Mouse (Mus musculus): ENCODE data around the gene Fam171a2. TPM values are rescaled to one million over a fixed set of nuclear protein-coding genes. Genes with fewer than 3 reads are reported as not detected.

Gene Fam171a2
- total RNA-seq (2021), result 1 to 10 TPM in 1 of 2 experiments, under 1 TPM in 1; 0.62 to 1.1 TPM
- long read RNA-seq, experiment 1, partial matches to known transcripts, result 0 of 2 reads
- long read RNA-seq, experiment 1, other reads (novel, unspliced or antisense), result 1 of 2 reads
- long read RNA-seq, experiment 2, result 0 reads

DNA sequence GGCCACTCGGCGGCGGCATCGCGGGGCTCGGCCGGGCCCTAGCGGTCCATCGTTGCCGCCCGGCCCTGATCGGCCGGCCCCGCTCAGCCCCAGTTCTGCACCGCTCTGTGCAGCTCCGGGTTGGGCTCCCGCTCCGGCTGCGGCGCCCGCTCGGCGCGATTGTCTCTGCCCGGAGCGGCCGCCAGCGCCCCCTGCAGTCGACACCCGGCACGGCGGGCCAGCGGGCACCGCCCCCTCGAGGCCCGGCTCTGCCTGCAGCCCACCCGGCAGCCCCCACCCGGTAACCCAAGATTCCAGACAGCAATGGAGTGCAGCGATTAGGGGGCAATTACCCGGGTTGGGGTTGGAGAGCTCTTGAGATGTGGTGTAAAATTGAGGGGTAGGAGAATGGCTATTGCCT, at the start of gene Fam171a2:
Gene Fam171a2 (minus strand): TSS at position 186 of the 400 bp plus-strand sequence.
- peak; percentile 43 for DNase-seq (ENCODE audit: low spot score)

DNA sequence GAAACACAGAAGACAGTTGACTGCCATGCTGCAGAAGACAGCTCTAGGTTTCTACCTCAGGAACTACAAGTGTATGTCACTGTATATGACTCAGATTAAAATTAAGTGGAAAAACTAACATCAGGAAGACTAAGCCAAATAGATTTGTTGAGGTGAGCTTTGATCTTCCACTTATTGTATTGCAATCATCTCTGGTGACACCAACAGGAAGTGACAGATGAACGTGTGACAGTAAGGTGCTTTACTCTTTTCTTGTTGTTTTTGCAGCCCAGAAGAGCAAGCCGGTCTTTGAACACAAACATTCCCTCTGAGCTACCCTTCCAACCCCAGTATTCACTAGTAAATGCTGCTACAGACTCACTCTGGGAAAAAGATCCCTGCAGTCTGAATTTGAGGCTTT, 49.2 kb upstream of the Fam171a2 start:
- no peak for DNase-seq (ENCODE audit: low spot score)

GRCm38 (mm10) chr11:102496206-102496605, 48.7 kb upstream of the Fam171a2 start:
- DNase-seq (ENCODE audit: low spot score), result peak; percentile 39

DNA sequence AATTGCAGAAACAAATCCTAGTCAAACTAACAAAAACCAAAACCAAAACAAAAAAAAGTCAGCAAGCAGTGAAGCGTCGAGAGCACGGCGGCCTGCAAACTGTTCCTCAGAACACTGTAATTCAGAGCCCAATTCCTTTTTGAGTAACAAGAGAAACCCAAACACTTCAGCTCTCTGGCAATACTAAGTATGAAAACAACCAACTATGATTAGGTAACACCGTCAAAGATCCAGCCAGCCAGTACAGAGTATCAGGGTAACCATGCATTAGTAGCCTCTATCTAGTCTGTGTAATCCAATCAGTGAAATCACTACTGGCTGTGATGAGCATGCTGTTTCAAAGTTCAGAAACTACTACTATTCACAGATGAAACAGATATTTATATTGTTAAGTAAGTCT, 48.3 kb upstream of the Fam171a2 start:
- peak; percentile 30 for DNase-seq (ENCODE audit: low spot score)

GRCm38 (mm10) chr11:102495114-102495513, 47.6 kb upstream of the Fam171a2 start:
- no peak for DNase-seq (ENCODE audit: low spot score)

GRCm38 (mm10) chr11:102494063-102494650, 46.7 kb upstream of the Fam171a2 start:
- DNase-seq (ENCODE audit: low spot score), result no peak

DNA sequence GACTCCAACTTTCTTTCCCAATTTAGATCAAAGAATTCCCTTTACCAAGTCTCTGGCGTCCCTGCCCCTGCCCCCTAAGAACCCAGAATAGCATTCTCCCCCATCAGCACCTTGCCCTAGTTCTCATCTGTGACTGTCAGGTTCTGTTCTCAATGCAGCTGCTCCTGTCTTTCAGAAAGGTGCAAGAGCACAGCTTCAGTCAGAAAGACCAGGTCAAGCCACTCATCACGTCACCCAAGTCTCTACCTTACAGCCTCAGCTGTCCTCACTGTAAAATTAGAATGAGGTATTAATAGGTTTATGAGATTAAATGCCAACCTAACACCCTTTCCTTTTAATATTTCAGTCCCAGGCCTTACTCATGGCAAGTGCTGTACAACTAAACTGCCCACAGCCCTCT, 45.8 kb upstream of the Fam171a2 start:
- DNase-seq (ENCODE audit: low spot score), result peak; percentile 80

- no peak for DNase-seq (ENCODE audit: low spot score)
These were observed 40.4 kb upstream of the Fam171a2 start for GRCm38 (mm10) chr11:102487901-102488300.

DNA sequence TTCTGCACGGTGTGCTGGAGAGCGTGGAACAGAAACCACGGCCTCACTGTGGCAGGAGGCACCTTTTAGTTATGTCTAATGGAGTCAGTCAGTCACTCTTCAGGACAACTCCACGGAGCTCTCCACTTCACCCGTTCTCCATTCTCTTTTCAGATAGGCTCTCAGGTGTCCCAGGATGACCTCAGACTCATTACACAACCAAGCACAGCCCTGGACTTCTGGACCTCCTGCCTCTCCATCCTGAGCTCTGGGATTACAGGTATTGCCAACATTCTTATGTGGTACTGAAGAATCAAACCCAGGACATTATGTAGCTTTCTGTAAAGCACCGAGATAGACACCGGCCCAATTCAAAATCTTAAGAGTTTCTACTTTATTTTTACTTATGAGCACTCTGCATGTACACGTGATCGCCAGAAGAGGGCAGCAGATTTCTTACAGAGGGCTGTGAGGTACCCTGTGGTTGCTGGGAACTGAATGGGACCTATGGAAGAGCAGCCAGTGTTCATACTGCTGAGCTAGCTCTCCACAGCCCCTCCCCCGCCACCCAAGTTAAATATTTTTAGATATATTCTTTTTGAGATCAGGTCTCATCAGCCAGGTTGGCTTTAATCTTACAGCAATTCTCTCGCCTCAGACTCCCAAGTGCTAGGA, 39.4 kb upstream of the Fam171a2 start:
- peak; percentile 69 for DNase-seq (ENCODE audit: low spot score)

- no peak for DNase-seq (ENCODE audit: low spot score)
These were observed 34.3 kb upstream of the Fam171a2 start for GRCm38 (mm10) chr11:102481779-102482178.

DNA sequence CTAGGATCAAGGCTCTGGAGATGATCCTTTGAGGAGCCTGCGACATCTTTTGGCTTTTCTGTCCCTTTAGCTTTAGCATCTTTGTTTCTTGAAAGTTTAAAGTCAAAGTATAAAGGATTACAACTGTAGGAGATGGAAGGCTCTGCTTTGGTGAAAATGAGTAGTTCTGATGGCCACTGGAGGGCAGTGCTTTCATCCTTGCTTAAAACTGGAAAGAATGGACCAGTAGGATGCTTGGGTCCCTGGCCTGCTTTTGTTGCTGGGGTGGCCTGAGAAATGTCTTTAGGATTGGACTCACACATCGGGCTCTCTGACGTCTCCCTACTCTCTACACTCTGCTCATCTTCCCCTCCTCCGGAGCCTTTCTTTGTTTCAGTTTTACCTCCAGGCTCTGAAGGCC, 33.4 kb upstream of the Fam171a2 start:
- no peak for DNase-seq (ENCODE audit: low spot score)

- DNase-seq (ENCODE audit: low spot score), result no peak
These were observed 32.6 kb upstream of the Fam171a2 start for GRCm38 (mm10) chr11:102480111-102480510.

DNA sequence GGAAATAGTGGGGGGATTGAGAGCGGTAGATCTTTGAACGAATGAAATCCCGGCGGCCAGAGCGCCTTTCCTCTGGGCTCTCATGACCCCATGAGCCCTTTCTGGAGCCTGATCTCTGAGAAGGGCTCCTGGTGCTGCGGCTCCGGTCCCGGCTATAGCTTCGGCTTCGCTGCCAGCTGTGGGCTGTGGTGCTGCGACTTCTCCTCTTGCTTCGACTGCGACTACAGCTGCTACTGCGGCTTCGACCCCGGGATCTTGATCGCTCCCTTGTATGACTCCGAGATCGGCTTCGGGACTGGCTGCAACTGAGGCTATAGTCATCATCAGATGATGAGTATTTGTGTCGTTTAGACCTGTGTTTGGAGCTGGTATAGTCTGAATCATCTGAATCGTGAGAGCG, 32.1 kb upstream of the Fam171a2 start:
- DNase-seq (ENCODE audit: low spot score), result no peak

DNA sequence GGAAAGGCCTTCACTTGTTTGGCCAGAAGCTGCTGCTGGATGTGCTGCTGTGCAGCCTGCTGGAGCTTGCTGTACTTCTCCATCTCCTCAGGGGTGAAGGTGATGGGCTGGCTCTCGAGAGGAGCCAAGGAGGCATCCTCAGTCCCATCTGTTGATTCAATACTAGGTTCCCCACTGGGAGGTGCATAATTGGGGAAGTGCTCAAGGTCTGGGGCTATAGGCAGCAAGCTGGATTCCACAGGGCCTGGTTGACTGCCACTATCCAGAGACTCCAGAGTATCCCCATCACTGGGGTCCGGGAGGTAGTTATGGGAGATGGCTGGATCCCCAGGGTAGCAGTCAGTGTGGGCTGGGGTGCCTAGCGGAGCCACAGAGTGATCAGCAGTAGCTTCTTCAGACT, 31.2 kb upstream of the Fam171a2 start:
- no peak for DNase-seq (ENCODE audit: low spot score)

GRCm38 (mm10) chr11:102475027-102475426, 27.5 kb upstream of the Fam171a2 start:
- no peak for DNase-seq (ENCODE audit: low spot score)

GRCm38 (mm10) chr11:102469648-102470357, 22.3 kb upstream of the Fam171a2 start, which contains the start of gene Itga2b:
TSS of gene Itga2b (minus strand) at chr11:102470122.
- no peak for DNase-seq (ENCODE audit: low spot score)

GRCm38 (mm10) chr11:102467041-102467631, 19.7 kb upstream of the Fam171a2 start:
- DNase-seq (ENCODE audit: low spot score), result peak; percentile 98

DNA sequence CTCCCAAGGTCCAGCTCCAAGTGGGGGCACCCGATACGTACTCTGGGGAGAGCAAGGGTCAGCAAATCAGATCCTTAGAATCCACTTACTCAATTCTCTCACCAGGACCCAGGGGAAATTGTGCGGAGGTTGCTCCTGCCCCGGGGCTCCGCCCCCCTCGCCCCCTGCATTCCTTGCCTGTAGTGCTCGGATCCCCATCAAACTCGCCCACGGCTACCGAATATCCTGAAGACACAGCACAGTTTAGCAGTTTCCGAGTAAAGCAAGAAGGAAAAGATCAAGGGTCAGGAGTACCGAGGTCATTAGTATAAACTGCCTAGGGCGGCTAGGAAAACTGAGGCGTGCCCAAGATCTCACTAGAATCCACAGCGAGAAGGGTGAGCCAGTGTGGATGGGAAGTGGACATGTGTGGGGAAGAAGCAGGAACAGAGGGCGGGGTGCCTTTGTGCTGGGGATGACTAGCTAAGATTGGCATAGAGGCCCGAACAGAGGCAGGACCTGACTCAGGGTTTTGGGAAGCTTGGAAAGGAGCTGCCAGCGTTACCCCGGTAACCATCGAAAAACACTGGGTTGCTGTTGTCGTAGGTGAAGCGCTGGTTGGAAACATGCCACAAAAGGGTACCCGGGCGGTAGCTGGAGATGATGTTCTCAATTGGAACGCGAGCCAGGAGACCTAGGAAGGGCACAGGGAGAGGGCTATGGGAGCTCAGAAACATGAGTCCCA, 18.4 kb upstream of the Fam171a2 start:
- DNase-seq (ENCODE audit: low spot score), result peak; percentile 69

DNA sequence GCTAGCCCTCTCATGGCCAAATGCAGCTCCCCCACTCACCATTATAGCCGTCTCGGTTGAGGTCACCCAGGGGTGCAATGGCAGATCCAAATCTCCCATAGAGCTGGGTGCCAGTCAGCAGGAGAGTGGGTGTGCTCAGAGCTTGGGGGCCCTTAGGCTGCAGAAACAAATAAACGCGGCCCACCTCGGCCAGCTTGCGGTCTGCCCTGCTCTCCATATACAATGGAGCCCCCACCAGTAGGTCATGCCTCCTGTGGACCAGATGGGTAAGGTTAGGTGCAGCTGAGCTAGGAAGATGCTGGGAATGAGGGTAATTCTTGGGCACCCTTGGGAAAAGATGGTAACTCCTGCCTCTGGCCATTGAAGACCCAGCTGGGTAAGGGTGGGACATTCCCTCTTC, 17.4 kb upstream of the Fam171a2 start:
- DNase-seq (ENCODE audit: low spot score), result no peak

GRCm38 (mm10) chr11:102461764-102462163, 14.3 kb upstream of the Fam171a2 start:
- DNase-seq (ENCODE audit: low spot score), result no peak

DNA sequence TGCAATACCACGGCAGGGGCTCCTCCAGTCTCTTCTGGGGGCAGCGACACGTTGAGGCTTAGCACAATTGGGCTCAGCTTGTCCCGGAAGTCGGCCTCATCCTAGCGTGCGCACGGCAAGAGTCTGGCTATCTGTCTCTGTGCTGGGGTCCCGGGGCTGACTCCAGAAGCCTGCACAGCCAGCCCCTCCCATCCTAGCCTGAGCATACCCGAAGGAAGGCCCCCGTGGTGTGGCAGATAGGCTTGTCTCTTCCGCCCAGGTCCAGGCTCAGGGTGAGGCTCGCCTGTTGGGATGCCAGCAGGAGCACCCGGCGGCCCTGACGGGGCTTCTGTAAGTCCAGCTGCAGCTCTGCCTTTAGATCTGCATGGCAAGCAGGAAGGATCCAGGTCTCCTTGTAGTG, 13.1 kb upstream of the Fam171a2 start:
- no peak for DNase-seq (ENCODE audit: low spot score)

All from gastrocnemius, adult 18-20 months (tissue).